Mouse (Mus musculus) heart, adult 2 months (tissue): ENCODE results near the gene Pdgfc.

Experiments used
- CTCF ChIP-seq: fragments of 200-600 bp; IDR thresholded peaks from 2 replicates; pipeline ENCODE4 v1.8.1; 2022; ENCODE audit warnings: antibody characterized with exemption, mild to moderate bottlenecking, moderate library complexity
- POLR2A ChIP-seq: fragments of 200-500 bp; IDR thresholded peaks from 2 replicates; pipeline ENCODE4 v1.6.1; 2011; ENCODE audit warnings: mild to moderate bottlenecking, low read depth, low read length, control low read depth; ENCODE audit not compliant: insufficient read depth

DNA sequence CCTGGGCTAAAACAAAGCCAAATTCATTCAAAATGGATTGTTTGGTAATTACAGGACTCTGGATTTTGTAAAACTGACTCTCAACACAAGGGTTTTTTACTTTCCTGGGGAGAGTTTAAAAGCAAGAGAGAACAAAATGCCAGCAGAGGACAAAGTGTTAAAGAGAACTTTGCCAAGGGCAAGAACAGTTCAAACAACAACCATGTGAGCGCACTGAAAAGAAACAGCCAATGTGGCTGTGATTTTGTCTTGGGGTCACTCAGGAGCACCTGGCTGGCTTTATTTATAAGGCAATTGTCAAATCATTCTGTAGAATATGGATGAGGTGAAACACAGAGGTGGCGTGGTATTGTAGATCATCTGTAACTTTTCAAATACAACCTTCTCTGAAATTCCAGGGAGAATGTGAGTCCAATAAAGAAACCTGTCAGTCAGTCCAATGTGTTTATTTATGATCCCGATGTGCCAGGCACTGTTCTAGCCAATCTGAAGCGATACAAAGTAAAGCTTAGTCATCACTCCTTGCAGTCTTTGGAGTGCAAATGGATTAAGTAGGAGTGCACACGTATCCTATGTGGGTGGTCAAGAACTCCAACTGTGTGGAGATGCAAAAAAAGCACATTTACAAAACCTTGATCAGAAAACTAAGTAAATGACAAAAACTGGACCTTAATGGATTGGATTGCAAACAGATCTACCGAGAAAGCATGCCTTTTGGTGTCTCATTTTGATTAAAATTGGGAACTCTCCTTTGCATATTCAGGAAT lies 1.7 kb upstream of the Pdgfc start:
- TF ChIP-seq CTCF = no peak
- TF ChIP-seq POLR2A = no peak
